ENCODE assay signal across 8 mouse cellular contexts in genomic region chr9:47532215-47532865, GRCm38 (mm10). TPM values are rescaled to one million over a fixed set of nuclear protein-coding genes. Genes with fewer than 3 reads are reported as not detected.
DNase-seq lines count a peak whose midpoint lies in the region; ATAC-seq and TF ChIP-seq lines count a peak whose summit lies in the region.

No protein-coding gene starts in this region.

- peak; percentile 81 for DNase-seq in heart, adult 11 months
- no peak for DNase-seq in heart, postnatal 25 days (ENCODE audit: low spot score)
- no peak for DNase-seq in ES-E14 (ENCODE audit: low read depth, low spot score)
- no peak for DNase-seq in intestine, embryonic 14.5 days (ENCODE audit: low spot score)
- no peak for DNase-seq in urinary bladder, adult 18-20 months (ENCODE audit: low spot score in 2 of 2)

- no peaks in the 10 kb centered on the region for H3K36me3 ChIP-seq in ES-E14 (ENCODE audit: control insufficient read depth, insufficient read depth, low read length, poor library complexity, severe bottlenecking)
- H3K36me3 ChIP-seq in embryonic facial prominence, embryonic 12.5 days = no peaks in the 10 kb centered on the region
- no peaks in the 10 kb centered on the region for H3K36me3 ChIP-seq in intestine, embryonic 14.5 days (ENCODE audit: control insufficient read depth, insufficient read depth, low read length)
- H3K36me3 ChIP-seq in midbrain, embryonic 12.5 days = no peaks in the 10 kb centered on the region

- H3K4me1 ChIP-seq in ES-E14 (ENCODE audit: control insufficient read depth in 2 of 2, insufficient read depth in 2 of 2, low read length in 2 of 2, poor library complexity in 1 of 2) = peaks cover 4 to 9% of the 10 kb centered on the region in 2 experiments
- peaks cover 21% of the 10 kb centered on the region for H3K4me1 ChIP-seq in embryonic facial prominence, embryonic 12.5 days
- peaks cover 3% of the 10 kb centered on the region; the same call in 1 of the 2 replicates for H3K4me1 ChIP-seq in intestine, embryonic 14.5 days (replicated peaks; ENCODE audit: control insufficient read depth, insufficient read depth, low read length)
- peaks cover 34% of the 10 kb centered on the region for H3K4me1 ChIP-seq in midbrain, embryonic 12.5 days

- in situ Hi-C loops in ES-E14 (cut with MboI; ENCODE audit: low sequenced_read_pairs in 2 of 2, unreplicated experiment in 2 of 2) = no loop called here

- H3K27me3 ChIP-seq in embryonic facial prominence, embryonic 12.5 days = no peaks in the 10 kb centered on the region
- peaks cover 32% of the 10 kb centered on the region for H3K27me3 ChIP-seq in intestine, embryonic 14.5 days (replicated peaks; ENCODE audit: control insufficient read depth, insufficient read depth, low read length)
- peaks cover 35% of the 10 kb centered on the region for H3K27me3 ChIP-seq in midbrain, embryonic 12.5 days

- H3K9ac ChIP-seq in ES-E14 (ENCODE audit: insufficient read depth, low read depth, low read length, poor library complexity, severe bottlenecking) = peak overlapping the region; percentile 19; the same call in 1 of the 2 replicates
- H3K9ac ChIP-seq in embryonic facial prominence, embryonic 12.5 days = peak overlapping the region; percentile 82; the same call in 1 of the 2 replicates
- peak overlapping the region; percentile 51; the same call in 1 of the 2 replicates for H3K9ac ChIP-seq in intestine, embryonic 14.5 days (ENCODE audit: low read length)
- peak overlapping the region; percentile 78 for H3K9ac ChIP-seq in midbrain, embryonic 12.5 days (replicated peaks)

- peak overlapping the region; percentile 74 for H3K4me2 ChIP-seq in embryonic facial prominence, embryonic 12.5 days (replicated peaks)
- peak overlapping the region; percentile 94 for H3K4me2 ChIP-seq in intestine, embryonic 14.5 days (ENCODE audit: low read length)
- H3K4me2 ChIP-seq in midbrain, embryonic 12.5 days (replicated peaks) = peak overlapping the region; percentile 95

- H3K27ac ChIP-seq in ES-E14 (ENCODE audit: insufficient read depth, low read depth, low read length, poor library complexity, severe bottlenecking) = no peak overlapping the region
- no peak overlapping the region for H3K27ac ChIP-seq in embryonic facial prominence, embryonic 12.5 days
- H3K27ac ChIP-seq in intestine, embryonic 14.5 days (ENCODE audit: low read depth) = no peak overlapping the region
- 0 out of 2 replicates have a peak overlapping the region, but pooled peaks have one; percentile 20 for H3K27ac ChIP-seq in midbrain, embryonic 12.5 days (replicated peaks)

- 3% methylated on average over 20 of the region's 20 CpGs for WGBS in embryonic facial prominence, embryonic 12.5 days
- WGBS in intestine, embryonic 14.5 days = 8% methylated on average over 20 of the region's 20 CpGs
- 2% methylated on average over 20 of the region's 20 CpGs for WGBS in midbrain, embryonic 12.5 days

- intact Hi-C loops in heart, postnatal 25 days (cut with DNase I) = loop anchor here (2.0 kb wide), 1 partner anchor 166 kb away; no protein-coding TSS in a partner anchor

- no peak for ATAC-seq in embryonic facial prominence, embryonic 12.5 days (ENCODE audit: insufficient number of reproducible peaks, insufficient read depth, low FRiP score, low TSS enrichment)
- ATAC-seq in intestine, embryonic 14.5 days (replicated peaks; ENCODE audit: low FRiP score, low TSS enrichment, low read depth) = no peak
- no peak for ATAC-seq in midbrain, embryonic 12.5 days (ENCODE audit: low FRiP score, low read depth)
- no peak for ATAC-seq in megakaryocyte progenitor cell, adult 5-6 weeks (replicated peaks; ENCODE audit: poor library complexity)

- no peaks in the 10 kb centered on the region for H3K9me3 ChIP-seq in ES-E14 (ENCODE audit: control insufficient read depth, insufficient read depth, low read depth, low read length)
- no peaks in the 10 kb centered on the region for H3K9me3 ChIP-seq in embryonic facial prominence, embryonic 12.5 days
- no peaks in the 10 kb centered on the region for H3K9me3 ChIP-seq in intestine, embryonic 14.5 days (ENCODE audit: control insufficient read depth, low read length)
- H3K9me3 ChIP-seq in midbrain, embryonic 12.5 days = no peaks in the 10 kb centered on the region

- peak overlapping the region; percentile 93 to 99 for H3K4me3 ChIP-seq in ES-E14 (ENCODE audit: insufficient read depth in 1 of 2, low read depth in 1 of 2, low read length in 2 of 2, poor library complexity in 1 of 2, severe bottlenecking in 1 of 2)
- H3K4me3 ChIP-seq in embryonic facial prominence, embryonic 12.5 days = peak overlapping the region; percentile 76
- H3K4me3 ChIP-seq in intestine, embryonic 14.5 days (ENCODE audit: low read depth, low read length) = peak overlapping the region; percentile 65
- peak overlapping the region; percentile 73 for H3K4me3 ChIP-seq in midbrain, embryonic 12.5 days

TF ChIP-seq in ES-E14, 5 proteins besides CTCF, POLR2A, EP300 and RAD21:
- TF ChIP-seq ZC3H11A (IDR thresholded peaks at IDR 0.05; ENCODE audit: borderline replicate concordance, low read depth, low read length) (no peak), CHD2 (IDR thresholded peaks at IDR 0.05; ENCODE audit: low read depth, low read length) (no peak), HCFC1 (IDR thresholded peaks at IDR 0.05; ENCODE audit: borderline replicate concordance, insufficient read depth, low read length) (no peak), MAFK (IDR thresholded peaks at IDR 0.05; ENCODE audit: insufficient read depth, low read depth, low read length) (no peak), ZNF384 (IDR thresholded peaks at IDR 0.05; ENCODE audit: low read depth, low read length) (no peak)

RNA-seq across cellular contexts. Expression of gene Cadm1, which starts 2.4 kb away (rescaled TPM):
- total RNA-seq in heart, postnatal 25 days (2021) = 1 to 10 TPM; 1.9 to 2.1 TPM
- total RNA-seq in ES-E14 (2012; rRNA removed) = 78.7 and 121 TPM in 2 replicates
- 73.9 and 77.4 TPM in 2 replicates for polyA plus RNA-seq in embryonic facial prominence, embryonic 12.5 days (2016; fragmentation: Nextera tagmentation; extraction: Ambion mirVana)
- 74.7 and 92.6 TPM in 2 replicates for polyA plus RNA-seq in intestine, embryonic 14.5 days (2014; fragmentation: Nextera tagmentation; extraction: Ambion mirVana)
- 71.6 and 77.1 TPM in 2 replicates for polyA plus RNA-seq in midbrain, embryonic 12.5 days (2016; fragmentation: Nextera tagmentation; extraction: Ambion mirVana)
- 0.15 TPM in 1 of 2 replicates, not detected in the other for total RNA-seq in megakaryocyte progenitor cell, adult 5-6 weeks (2015)
- 1.5 TPM in 1 of 2 replicates, not detected in the other for total RNA-seq in megakaryocyte progenitor cell, adult 5-6 weeks (2017)

Comparison
In these comparisons a context has a peak if more than half of its experiments do, and no peak if none do; other contexts are left out.
1. H3K9ac ChIP-seq: peak in every context shown above with its lines; median percentile 82 in embryonic facial prominence, embryonic 12.5 days; 78 in midbrain, embryonic 12.5 days; 51 in intestine, embryonic 14.5 days; 19 in ES-E14.
2. RNA of gene Cadm1, which starts 2.4 kb away (total RNA-seq): 78.7 to 121 TPM in ES-E14; 1.9 to 2.1 TPM in heart, postnatal 25 days and 0.15 to 1.5 TPM in megakaryocyte progenitor cell, adult 5-6 weeks; every median in the first group is over 10 times any median in the second.
3. Peak in every context shown above with its lines, with median percentiles within 50 percentile points of each other: H3K4me3 ChIP-seq and H3K4me2 ChIP-seq.